Comparison of ENCODE assay signal across 8 mouse cellular contexts in the genomic region with DNA sequence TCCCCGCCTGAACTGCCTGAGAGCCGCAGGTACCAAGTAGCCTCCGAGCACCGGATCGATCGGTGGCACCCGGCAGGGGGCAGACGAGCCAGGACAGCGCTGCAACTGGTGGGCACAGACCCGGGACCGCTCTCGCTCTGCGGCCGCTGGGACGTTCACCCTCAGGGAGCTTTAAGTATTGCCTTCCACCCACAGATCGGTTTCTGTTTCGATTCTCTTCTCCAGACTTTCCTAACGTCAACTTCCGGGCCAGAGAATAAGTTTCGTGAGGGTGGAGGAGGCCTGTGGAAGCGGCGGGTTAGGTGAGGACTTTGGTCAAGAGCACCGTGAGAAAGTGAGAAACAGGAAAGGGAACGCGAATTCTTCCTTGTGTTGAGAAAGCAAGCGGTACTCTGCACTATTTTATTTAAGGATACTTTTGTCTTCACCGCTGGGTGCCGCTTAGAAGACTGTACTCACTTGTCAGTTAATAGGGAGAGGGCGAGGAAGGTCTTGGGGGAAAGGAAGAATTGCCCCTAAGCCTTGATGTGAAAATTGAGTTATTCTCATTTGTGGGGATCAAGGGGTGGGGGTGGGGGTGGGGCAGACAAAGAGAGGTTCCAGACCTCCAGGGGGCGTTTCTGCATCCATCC. TPM values are rescaled to one million over a fixed set of nuclear protein-coding genes. Genes with fewer than 3 reads are reported as not detected.
DNase-seq lines count a peak whose midpoint lies in the region; ATAC-seq lines count a peak whose summit lies in the region.

Gene Ifih1 (minus strand): TSS at position 242 of the 632 bp plus-strand sequence.

- DNase-seq in ES-CJ7 (ENCODE audit: low read depth, low spot score), result peak; percentile 17
- DNase-seq in adrenal gland, postnatal 4 days (ENCODE audit: low spot score in 2 of 2), result peak; percentile 24 to 32
- peak; percentile 74 for DNase-seq in hindbrain, embryonic 10.5 days (ENCODE audit: low spot score)
- DNase-seq in spleen, postnatal 14 days (ENCODE audit: low spot score in 2 of 2), result peak; percentile 57 to 71
- DNase-seq in adipocyte (ENCODE audit: low spot score), result no peak

- H3K27me3 ChIP-seq in forebrain, embryonic 15.5 days, result no peaks in the 10 kb centered on the region
- H3K27me3 ChIP-seq in hindbrain, embryonic 10.5 days (ENCODE audit: insufficient read depth, poor library complexity, severe bottlenecking), result peaks cover 16% of the 10 kb centered on the region; the same call in 1 of the 2 replicates
- peaks cover 7% of the 10 kb centered on the region; the same call in 1 of the 2 replicates for H3K27me3 ChIP-seq in limb, embryonic 12.5 days
- peaks cover 13% of the 10 kb centered on the region for H3K27me3 ChIP-seq in midbrain, embryonic 12.5 days

- no peak within 1 kb of the TSS for H3K27ac ChIP-seq in forebrain, embryonic 15.5 days (replicated peaks)
- H3K27ac ChIP-seq in hindbrain, embryonic 10.5 days, result peak within 1 kb of the TSS; percentile 83
- H3K27ac ChIP-seq in limb, embryonic 12.5 days, result no peak within 1 kb of the TSS
- no peak within 1 kb of the TSS for H3K27ac ChIP-seq in midbrain, embryonic 12.5 days (replicated peaks)

- H3K9me3 ChIP-seq in forebrain, embryonic 15.5 days, result no peaks in the 10 kb centered on the region
- H3K9me3 ChIP-seq in hindbrain, embryonic 10.5 days, result no peaks in the 10 kb centered on the region
- H3K9me3 ChIP-seq in limb, embryonic 12.5 days, result no peaks in the 10 kb centered on the region
- H3K9me3 ChIP-seq in midbrain, embryonic 12.5 days, result no peaks in the 10 kb centered on the region

- H3K4me1 ChIP-seq in forebrain, embryonic 15.5 days, result peaks cover 28% of the 10 kb centered on the region
- H3K4me1 ChIP-seq in hindbrain, embryonic 10.5 days (replicated peaks), result peaks cover 19% of the 10 kb centered on the region
- H3K4me1 ChIP-seq in limb, embryonic 12.5 days (replicated peaks), result no peaks in the 10 kb centered on the region; the same call in 1 of the 2 replicates
- peaks cover 15% of the 10 kb centered on the region for H3K4me1 ChIP-seq in midbrain, embryonic 12.5 days

- under 1% methylated on average over 30 of the region's 30 CpGs for WGBS in forebrain, embryonic 15.5 days
- WGBS in hindbrain, embryonic 10.5 days, result under 1% methylated on average over 30 of the region's 30 CpGs
- WGBS in limb, embryonic 12.5 days, result under 1% methylated on average over 30 of the region's 30 CpGs
- WGBS in midbrain, embryonic 12.5 days, result under 1% methylated on average over 30 of the region's 30 CpGs

- H3K9ac ChIP-seq in forebrain, embryonic 15.5 days (replicated peaks), result peak within 1 kb of the TSS; percentile 32
- peak within 1 kb of the TSS; percentile 45; the same call in 1 of the 2 replicates for H3K9ac ChIP-seq in limb, embryonic 12.5 days (replicated peaks)
- H3K9ac ChIP-seq in midbrain, embryonic 12.5 days (replicated peaks), result peak within 1 kb of the TSS; percentile 59

- H3K36me3 ChIP-seq in forebrain, embryonic 15.5 days, result no peaks in the 10 kb centered on the region
- H3K36me3 ChIP-seq in hindbrain, embryonic 10.5 days, result no peaks in the 10 kb centered on the region
- no peaks in the 10 kb centered on the region for H3K36me3 ChIP-seq in limb, embryonic 12.5 days
- H3K36me3 ChIP-seq in midbrain, embryonic 12.5 days, result no peaks in the 10 kb centered on the region

- H3K4me2 ChIP-seq in forebrain, embryonic 15.5 days (replicated peaks), result peak within 1 kb of the TSS; percentile 67
- H3K4me2 ChIP-seq in limb, embryonic 12.5 days, result peak within 1 kb of the TSS; percentile 61
- peak within 1 kb of the TSS; percentile 72 for H3K4me2 ChIP-seq in midbrain, embryonic 12.5 days (replicated peaks)

- peak; percentile 81 for ATAC-seq in forebrain, embryonic 15.5 days (replicated peaks)
- peak; percentile 88; the same call in 1 of the 2 replicates for ATAC-seq in limb, embryonic 12.5 days (ENCODE audit: insufficient number of reproducible peaks, insufficient read depth, low FRiP score, low TSS enrichment, low read depth)
- ATAC-seq in midbrain, embryonic 12.5 days (ENCODE audit: low FRiP score, low read depth), result peak; percentile 90

- peak within 1 kb of the TSS; percentile 42 for H3K4me3 ChIP-seq in forebrain, embryonic 15.5 days
- H3K4me3 ChIP-seq in hindbrain, embryonic 10.5 days, result peak within 1 kb of the TSS; percentile 61
- H3K4me3 ChIP-seq in limb, embryonic 12.5 days (replicated peaks), result peak within 1 kb of the TSS; percentile 43
- H3K4me3 ChIP-seq in midbrain, embryonic 12.5 days, result peak within 1 kb of the TSS; percentile 49

RNA-seq across cellular contexts. Expression of gene Ifih1, which starts in this region (rescaled TPM):
- 10 to 100 TPM in 1 of 2 experiments, 1 to 10 TPM in 1; 8.8 to 10.6 TPM for total RNA-seq in adrenal gland, postnatal 4 days (2021)
- polyA plus RNA-seq in forebrain, embryonic 15.5 days (2015; fragmentation: Nextera tagmentation; extraction: Ambion mirVana), result 0.77 and 1.1 TPM in 2 replicates
- 0.61 and 0.90 TPM in 2 replicates for polyA plus RNA-seq in hindbrain, embryonic 10.5 days (2016; fragmentation: Nextera tagmentation; extraction: Ambion mirVana)
- polyA plus RNA-seq in limb, embryonic 12.5 days (2016; fragmentation: Nextera tagmentation; extraction: Ambion mirVana), result 1.1 and 1.6 TPM in 2 replicates
- 0.97 and 1.2 TPM in 2 replicates for polyA plus RNA-seq in midbrain, embryonic 12.5 days (2016; fragmentation: Nextera tagmentation; extraction: Ambion mirVana)

Comparison
In these comparisons a context has a peak if more than half of its experiments do, and no peak if none do; other contexts are left out.
1. Peak in DNase-seq, H3K4me3 ChIP-seq and H3K27ac ChIP-seq in hindbrain, embryonic 10.5 days; RNA of the gene not detected or under 1 TPM.